33 mouse cellular contexts compared by ENCODE assay signal in genomic region chr8:23580106-23580505, GRCm38 (mm10).
"Had no signal": no experiment of that assay in that cellular context is flagged by ENCODE, and none has a peak within 500 bp of the region (broad histone marks: within the 10 kb centered on the region; RNA-seq: fewer than 3 reads in every experiment).

No protein-coding gene starts in this region.

- H3K36me3 ChIP-seq: heart, embryonic 12.5 days; heart, embryonic 13.5 days; heart, embryonic 15.5 days; hindbrain, embryonic 10.5 days; hindbrain, embryonic 12.5 days; hindbrain, embryonic 13.5 days; hindbrain, embryonic 15.5 days; intestine, embryonic 15.5 days; kidney, embryonic 15.5 days had no signal

- H3K9ac ChIP-seq: heart, embryonic 12.5 days; heart, embryonic 13.5 days; heart, embryonic 15.5 days; hindbrain, embryonic 12.5 days; hindbrain, embryonic 13.5 days; hindbrain, embryonic 14.5 days; hindbrain, embryonic 15.5 days; intestine, embryonic 15.5 days; kidney, embryonic 15.5 days had no signal

- H3K4me1 ChIP-seq: heart, embryonic 12.5 days; heart, embryonic 13.5 days; heart, embryonic 15.5 days; hindbrain, embryonic 10.5 days; hindbrain, embryonic 12.5 days; hindbrain, embryonic 13.5 days; hindbrain, embryonic 15.5 days; intestine, embryonic 15.5 days; kidney, embryonic 15.5 days had no signal

- H3K4me3 ChIP-seq: heart, adult 2 months; heart, embryonic 12.5 days; heart, embryonic 13.5 days; heart, embryonic 15.5 days; hindbrain, embryonic 10.5 days; hindbrain, embryonic 12.5 days; hindbrain, embryonic 13.5 days; hindbrain, embryonic 15.5 days; intestine, embryonic 15.5 days; kidney, embryonic 15.5 days; layer of hippocampus, adult 2 months had no signal

- H3K27ac ChIP-seq: heart, adult 2 months; heart, embryonic 13.5 days; heart, embryonic 15.5 days; hindbrain, embryonic 10.5 days; hindbrain, embryonic 12.5 days; hindbrain, embryonic 13.5 days; hindbrain, embryonic 14.5 days; hindbrain, embryonic 15.5 days; hindbrain, postnatal 0 days; intestine, embryonic 15.5 days; kidney, embryonic 15.5 days; kidney, postnatal 0 days; layer of hippocampus, adult 2 months had no signal

- H3K9me3 ChIP-seq: heart, embryonic 12.5 days; heart, embryonic 15.5 days; hindbrain, embryonic 10.5 days; hindbrain, embryonic 12.5 days; hindbrain, embryonic 13.5 days; hindbrain, embryonic 15.5 days; intestine, embryonic 15.5 days; kidney, embryonic 15.5 days had no signal

- H3K4me2 ChIP-seq: heart, embryonic 11.5 days; heart, embryonic 12.5 days; heart, embryonic 13.5 days; heart, embryonic 15.5 days; hindbrain, embryonic 12.5 days; hindbrain, embryonic 13.5 days; hindbrain, embryonic 14.5 days; hindbrain, embryonic 15.5 days; intestine, embryonic 15.5 days; kidney, embryonic 15.5 days had no signal

- DNase-seq: heart, adult 2 months; heart, postnatal 36 days; heart, postnatal 4 days; kidney, adult 11 months; kidney, adult 18-20 months; kidney, adult 2 months; kidney, adult 8-10 months; kidney, adult 9 months; kidney, postnatal 10 days; kidney, postnatal 14 days; kidney, postnatal 25 days; kidney, postnatal 36 days; kidney, postnatal 4 days; layer of hippocampus, adult 9-11 months; layer of hippocampus, postnatal 36 days had no signal

- ATAC-seq: hindbrain, embryonic 16.5 days; hindbrain, postnatal 0 days; inflammation-experienced regulatory T-cells, adult 6 months; intestine, embryonic 15.5 days; intestine, embryonic 16.5 days; intestine, postnatal 0 days had no signal

- H3K27me3 ChIP-seq: heart, embryonic 12.5 days; heart, embryonic 13.5 days; heart, embryonic 15.5 days; hindbrain, embryonic 12.5 days; hindbrain, embryonic 13.5 days; hindbrain, embryonic 15.5 days; intestine, embryonic 15.5 days; kidney, embryonic 15.5 days had no signal
